Mouse (Mus musculus): ENCODE results near the gene Plcb1.

GRCm38 (mm10) chr2:135409418-135410097 is 623.7 kb downstream of the Plcb1 start:
- TF ChIP-seq ZC3H11A (IDR thresholded peaks at IDR 0.05; ENCODE audit: borderline replicate concordance, low read depth, low read length) (no peak), MAFK (IDR thresholded peaks at IDR 0.05; ENCODE audit: insufficient read depth, low read depth, low read length) (no peak), ZNF384 (IDR thresholded peaks at IDR 0.05; ENCODE audit: low read depth, low read length) (no peak)
